Mouse (Mus musculus) gastrocnemius, postnatal 4 days (tissue): ENCODE results near the gene Strn3. TPM values are rescaled to one million over a fixed set of nuclear protein-coding genes. Genes with fewer than 3 reads are reported as not detected.
"Not testable (repeated sequence)": the region's sequence is repeated elsewhere in the genome, so short reads cannot be mapped to it uniquely, and the experiment has no call there.

Experiments
- DNase-seq, 2 experiments: peaks; one replicate each; pipeline ENCODE4 v3.0.0; 2021 to 2022; ENCODE audit warnings: low spot score in 2 of 2, mixed read lengths in 2 of 2
- total RNA-seq, 2 experiments: library from RNA; stranded (reverse); gene quantifications; 2 replicates each; pipeline ENCODE4 v1.2.3; 2021

Strn3 gene
- total RNA-seq, 2 experiments from 2014 or later = 137 to 152 TPM

DNA sequence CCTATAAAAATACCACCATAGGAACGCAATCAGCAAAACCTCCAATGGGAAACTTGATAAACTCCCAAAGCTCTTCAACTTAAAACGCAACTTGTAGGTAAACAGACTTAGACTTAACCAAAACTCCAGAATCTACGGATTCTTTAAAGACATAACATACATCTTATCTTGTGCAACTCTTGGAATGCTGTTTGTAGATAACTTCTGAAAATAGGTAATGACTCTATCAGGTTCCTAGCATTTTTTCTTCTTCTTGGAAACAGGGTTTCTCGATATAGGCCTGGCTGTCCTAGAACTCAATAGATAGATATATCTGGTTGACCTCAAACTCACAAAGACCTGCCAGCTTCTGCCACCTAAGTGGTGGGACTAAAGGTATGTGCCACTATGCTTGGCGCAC lies 70.5 kb downstream of the Strn3 start:
- no peak for DNase-seq

DNA sequence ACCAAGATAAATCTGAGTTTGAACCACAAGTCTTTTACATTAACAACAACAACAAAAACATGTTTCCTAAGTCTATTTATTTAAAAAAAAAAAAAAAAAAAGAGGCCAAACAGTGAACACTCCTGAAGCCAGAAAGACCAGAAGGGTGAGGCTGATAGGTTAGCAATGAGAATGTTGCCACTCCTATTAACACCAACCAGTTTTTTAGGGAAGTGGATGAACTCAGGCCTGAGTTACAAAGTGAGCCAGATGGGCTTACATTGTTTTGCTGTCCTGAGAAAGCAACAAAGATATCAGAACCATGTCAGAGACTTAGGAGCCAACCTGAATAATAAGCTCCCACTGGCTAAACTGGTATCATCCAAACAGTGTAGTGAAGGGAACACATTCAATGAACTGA lies 71.1 kb downstream of the Strn3 start:
- DNase-seq = no peak

DNA sequence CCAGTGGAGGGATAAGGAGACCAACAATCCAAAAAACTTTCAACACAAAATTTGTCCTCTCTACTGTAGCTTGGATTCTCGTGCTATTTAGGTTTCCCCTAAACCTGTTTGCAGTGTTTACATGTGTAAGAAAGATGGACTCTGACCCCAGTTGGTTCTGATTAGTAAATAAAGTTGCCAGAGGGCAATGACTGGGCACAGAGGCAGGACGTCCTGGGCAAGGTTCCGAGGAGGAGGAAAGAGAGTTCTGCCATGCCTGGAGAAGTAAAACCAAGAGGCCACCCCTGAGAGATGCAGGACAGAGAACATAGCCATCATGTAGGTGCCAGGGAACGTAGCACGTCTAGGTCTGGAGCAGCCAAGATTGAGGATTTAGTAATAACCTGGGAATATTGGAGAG lies 79.3 kb downstream of the Strn3 start:
- DNase-seq = no peak

DNA sequence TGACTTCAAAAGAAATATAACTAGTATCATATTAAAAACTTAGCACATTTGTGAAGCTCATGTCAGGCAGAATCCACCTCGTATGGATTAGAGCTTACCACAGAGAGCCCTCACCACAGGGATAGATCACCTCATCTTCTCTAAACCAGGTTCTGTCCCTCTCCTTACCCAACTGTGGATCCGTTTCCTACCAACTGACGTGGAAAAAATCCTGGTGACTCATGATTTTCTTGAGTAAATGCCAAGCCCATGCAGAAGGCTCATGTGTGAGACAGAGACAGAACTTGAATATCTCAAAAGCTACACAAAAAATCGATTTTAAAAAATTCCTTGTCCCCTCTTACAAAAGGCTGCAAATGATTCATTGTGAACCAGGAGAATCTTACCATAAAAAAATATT lies 85.6 kb downstream of the Strn3 start:
- DNase-seq = no peak

DNA sequence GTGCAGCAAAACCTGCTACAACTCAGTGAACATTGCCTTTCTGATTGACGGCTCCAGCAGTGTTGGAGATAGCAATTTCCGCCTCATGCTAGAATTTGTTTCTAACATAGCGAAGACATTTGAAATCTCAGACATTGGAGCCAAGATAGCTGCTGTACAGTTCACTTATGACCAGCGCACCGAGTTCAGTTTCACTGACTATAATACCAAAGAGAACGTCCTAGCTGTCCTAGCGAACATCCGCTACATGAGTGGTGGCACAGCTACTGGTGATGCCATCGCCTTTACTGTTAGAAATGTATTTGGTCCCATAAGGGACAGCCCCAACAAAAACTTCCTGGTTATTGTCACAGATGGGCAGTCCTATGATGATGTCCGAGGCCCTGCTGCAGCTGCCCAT lies 88.4 kb downstream of the Strn3 start:
- no peak for DNase-seq

DNA sequence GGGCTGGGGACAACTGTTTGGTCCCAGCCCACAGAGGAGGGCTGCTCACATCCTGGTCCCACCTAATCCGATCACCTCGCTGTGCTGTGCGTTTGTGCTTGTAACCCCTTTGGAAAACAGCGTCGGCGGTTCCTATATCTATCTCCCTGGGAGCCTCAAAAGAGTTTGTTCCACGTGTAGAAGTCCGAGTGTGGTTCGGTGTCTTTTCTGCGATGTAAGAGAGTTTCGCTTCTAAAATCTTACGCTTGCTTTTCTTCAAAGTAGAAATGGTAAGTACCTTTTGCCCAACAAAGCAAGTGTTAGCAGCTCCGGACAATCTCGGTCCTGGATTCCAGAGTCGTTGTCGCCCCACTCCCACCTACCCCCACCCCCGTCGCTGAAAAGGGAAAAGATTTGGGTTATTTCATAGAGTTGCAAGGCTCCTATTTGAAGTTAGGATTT lies 97.6 kb downstream of the Strn3 start:
- DNase-seq = no peak

DNA sequence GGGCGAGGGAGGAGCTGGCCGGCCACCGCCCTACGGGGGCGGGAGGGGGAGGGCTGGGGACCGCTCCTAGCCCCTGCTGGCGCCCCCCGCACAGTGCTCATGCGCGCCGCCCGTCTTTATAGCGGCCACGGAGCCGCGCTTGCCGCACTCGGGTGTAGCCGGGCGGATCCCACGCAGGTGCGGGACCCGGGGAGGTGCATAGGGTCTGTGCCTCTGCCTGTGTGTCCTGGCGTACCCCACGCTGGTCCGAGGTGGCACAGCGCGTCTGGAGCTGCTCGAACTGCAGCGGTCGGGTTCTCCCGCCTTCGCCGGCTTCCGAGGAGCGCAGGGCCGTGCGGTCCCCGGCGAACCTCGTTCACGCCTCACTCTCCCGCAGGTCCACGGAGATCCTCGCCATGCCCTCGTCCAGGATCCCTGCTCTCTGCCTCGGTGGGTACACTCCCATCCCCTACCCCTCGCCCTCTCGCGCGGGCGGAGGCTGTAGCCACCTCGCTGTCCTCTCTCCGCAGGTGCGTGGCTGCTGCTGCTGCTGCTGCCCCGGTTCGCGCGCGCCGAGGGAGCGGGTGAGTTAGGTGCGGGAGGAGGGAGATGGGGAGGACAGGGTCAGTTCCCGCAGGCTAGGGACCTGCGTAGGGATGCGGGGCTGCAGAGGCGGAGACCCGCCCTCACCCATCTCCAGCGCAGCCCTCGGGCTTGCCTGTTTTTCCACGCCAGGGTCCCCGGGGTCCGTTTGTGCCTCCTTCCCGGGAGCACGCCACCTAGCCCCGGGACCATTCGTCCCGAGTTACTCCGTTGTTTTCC lies 98.3 kb downstream of the Strn3 start, which contains the start of gene Coch:
Gene Coch (plus strand): TSS at position 113 of the 801 bp plus-strand sequence.
- peak in 1 of 2 experiments; percentile 14 for DNase-seq

DNA sequence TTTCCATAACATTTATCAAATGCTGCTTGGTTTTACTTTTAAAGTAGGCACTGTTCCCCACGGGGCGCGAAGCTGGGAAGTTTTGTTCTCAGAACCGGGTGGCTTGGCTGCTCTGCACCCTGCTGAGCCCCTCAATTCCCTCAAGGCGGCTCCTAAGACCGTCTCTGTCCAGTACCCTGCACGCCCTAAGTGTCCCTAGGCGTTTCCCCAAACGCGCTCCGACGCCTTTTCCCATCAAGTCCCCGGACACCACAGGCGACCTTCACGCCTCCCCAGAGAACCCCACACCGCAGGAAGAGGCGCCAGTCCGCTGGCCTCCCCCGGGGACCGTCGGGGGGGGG lies 98.8 kb downstream of the Strn3 start:
- no peak for DNase-seq

DNA sequence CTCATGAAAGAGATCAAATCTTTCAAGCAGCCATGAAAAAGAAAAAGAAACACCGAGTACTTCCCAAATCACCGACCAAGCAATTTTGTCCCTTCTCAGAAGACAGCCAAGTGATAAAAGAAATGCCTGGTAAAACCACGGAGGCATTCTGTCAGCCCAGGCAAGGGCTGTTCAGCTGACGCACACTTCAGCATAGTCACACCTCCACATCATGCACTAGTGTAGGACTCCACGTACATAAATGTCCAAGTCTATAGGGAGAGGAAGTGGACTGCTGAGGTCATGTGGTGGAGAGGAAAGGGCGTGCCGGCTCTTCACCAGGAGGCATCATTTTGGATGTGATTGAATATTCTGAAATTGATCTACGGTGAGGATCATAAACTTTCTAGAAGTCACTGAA lies 99.8 kb downstream of the Strn3 start:
- no peak for DNase-seq

DNA sequence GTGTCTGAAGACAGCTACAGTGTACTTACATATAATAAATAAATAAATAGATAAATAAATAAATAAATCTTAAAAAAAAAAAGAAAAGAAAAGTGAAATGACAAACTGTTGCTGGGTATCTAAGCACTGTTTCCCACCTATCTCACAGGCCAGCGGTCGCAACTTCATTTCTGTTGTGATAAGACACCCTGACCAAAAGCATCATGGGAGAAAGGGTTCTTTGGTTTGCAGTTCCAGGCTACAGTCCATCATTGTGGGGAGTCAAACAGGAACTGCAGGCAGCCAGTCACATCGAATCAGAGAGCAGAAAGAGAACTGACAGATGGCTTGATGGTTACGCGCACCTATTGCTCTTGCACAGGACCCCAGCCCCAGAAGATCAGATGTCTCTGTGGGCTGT lies 102.4 kb downstream of the Strn3 start:
- DNase-seq = no peak

DNA sequence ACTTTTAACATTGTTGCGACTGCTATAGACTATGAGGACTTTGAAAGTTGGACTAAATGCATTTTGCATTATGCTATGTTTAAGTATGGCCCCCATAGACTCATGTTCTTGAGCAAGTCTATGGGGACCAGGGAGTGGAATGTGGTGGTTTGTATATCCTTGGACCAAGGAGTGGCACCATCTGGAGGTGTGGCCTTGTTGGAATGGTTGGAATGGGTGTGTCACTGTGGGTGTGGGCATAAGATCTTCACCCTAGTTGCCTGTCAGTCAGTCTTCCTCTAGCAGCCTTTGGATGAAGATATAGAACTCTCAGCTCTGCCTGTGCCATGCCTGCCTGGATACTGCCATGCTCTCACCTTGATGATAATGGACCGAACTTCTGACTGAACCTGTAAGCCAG lies 113.9 kb downstream of the Strn3 start:
- DNase-seq = not testable (repeated sequence)

DNA sequence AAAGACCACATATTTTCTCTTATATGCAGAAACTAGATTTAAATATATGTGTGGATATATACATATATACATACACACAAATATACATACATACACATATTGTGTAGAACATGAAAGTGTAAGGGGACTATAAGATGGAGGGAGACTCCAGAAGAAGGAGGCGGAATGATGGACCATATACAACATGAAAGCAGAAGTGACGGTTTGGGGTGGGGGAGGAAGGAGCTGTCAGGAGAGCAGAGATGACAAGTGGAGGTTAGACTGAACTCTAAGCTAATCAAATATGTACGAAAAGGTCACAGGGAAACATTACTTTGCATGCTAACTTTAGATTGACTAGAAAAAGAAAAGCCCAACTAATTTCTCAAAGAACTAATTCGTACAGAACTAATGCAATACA lies 119.0 kb downstream of the Strn3 start:
- DNase-seq = no peak

DNA sequence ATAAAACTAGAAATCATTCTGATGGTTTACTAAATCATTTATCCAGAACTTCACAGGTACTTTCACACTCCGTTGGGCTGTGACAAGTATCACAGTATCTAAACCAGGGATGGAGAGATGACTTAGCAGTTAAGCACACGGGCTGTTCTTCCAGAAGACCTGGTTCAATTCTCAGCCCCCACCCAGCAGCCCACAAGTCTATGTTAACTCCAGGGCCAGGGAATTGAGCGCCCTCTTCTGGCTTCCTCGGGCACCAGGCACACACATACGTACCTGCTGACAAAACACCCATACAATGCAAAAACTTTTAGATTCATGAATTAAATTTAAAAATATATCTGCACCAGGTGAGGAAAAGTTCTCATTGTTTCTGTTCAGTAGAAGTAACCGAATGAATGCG lies 121.8 kb downstream of the Strn3 start:
- DNase-seq = no peak

DNA sequence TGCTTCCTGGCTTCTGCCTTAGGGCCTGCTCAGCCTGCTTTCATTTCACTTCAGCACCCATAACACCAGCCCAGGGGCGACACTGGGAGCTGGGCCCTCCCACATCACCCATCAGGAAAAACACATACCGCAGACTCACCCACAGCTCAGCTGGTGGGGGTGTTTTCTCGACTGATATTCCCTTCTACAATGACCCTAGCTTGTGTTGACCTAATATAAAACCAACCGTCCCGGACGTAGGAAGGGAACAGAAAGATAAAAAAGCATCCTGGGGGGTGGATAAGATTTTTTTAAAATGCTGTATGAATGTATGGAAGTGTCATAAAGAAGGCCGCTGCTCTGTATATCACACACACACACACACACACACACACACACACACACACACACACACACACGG lies 122.2 kb downstream of the Strn3 start:
- no peak for DNase-seq

DNA sequence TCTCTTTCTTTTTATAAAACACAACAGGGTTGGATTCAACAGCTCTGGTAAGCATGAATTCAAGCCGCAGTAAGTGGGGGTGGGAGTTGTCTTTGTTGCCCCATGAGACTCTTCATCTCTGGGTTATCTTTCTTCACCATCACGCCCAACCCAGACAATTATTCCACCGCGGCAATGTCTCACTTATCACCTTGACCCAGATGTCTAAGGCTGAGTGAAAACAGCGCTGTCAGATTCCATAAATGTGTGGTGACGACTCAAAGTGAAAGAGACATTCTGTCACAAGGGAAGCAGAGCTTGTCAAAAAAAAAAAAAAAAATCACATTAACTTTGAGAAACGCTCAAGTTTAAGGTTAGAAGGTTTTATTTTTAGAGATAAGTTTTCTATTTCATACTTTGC lies 124.5 kb downstream of the Strn3 start:
- no peak for DNase-seq

DNA sequence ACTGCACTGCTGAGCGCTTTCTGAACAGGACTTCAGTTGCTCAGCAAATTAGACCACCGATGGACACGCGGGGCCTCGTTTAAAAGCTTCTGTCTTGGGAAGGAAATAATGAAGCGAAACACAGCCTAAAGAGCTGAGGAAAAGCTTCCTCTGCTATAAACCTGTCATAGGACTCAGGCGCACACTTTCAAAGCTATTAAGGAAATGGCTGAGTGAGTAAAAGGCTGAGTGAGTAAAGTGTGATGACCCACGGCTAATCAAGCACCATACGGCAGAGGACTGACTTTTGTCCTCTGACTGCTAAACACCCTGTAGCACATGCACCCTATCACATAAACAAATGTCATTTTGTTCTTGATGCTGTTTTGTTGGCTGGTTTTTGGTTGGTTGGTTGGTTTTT lies 130.3 kb downstream of the Strn3 start:
- no peak for DNase-seq

Other genes starting within 250 kb of the Strn3 start
- gene Coch, start 98.6 kb downstream of the Strn3 start, total RNA-seq = under 1 TPM; 0.62 to 0.74 TPM
- gene Ap4s1, start 864 bp downstream of the Strn3 start, total RNA-seq = 10 to 100 TPM; 29.8 to 36.8 TPM
- gene Hectd1, start 137.6 kb upstream of the Strn3 start, total RNA-seq = 100 to 1,000 TPM in 1 of 2 experiments, 10 to 100 TPM in 1; 91.2 to 104 TPM